Mouse (Mus musculus) small intestine, adult 2 months (tissue): Measurements from ENCODE around the gene Atp8b4.

ENCODE experiments used
- CTCF ChIP-seq: fragments of 200-500 bp; IDR thresholded peaks from 2 replicates; pipeline ENCODE4 v1.5.1; 2012; ENCODE audit warnings: low read depth, mild to moderate bottlenecking, control low read depth, inconsistent platforms, low read length, moderate library complexity, mixed read lengths; ENCODE audit not compliant: insufficient replicate concordance, insufficient read length; ENCODE audit errors: extremely low read depth
- POLR2A ChIP-seq: fragments of 200-500 bp; IDR thresholded peaks from 2 replicates; pipeline ENCODE4 v1.6.1; 2012; ENCODE audit warnings: low read depth, mild to moderate bottlenecking, control low read depth, inconsistent platforms, low read length, moderate library complexity

DNA sequence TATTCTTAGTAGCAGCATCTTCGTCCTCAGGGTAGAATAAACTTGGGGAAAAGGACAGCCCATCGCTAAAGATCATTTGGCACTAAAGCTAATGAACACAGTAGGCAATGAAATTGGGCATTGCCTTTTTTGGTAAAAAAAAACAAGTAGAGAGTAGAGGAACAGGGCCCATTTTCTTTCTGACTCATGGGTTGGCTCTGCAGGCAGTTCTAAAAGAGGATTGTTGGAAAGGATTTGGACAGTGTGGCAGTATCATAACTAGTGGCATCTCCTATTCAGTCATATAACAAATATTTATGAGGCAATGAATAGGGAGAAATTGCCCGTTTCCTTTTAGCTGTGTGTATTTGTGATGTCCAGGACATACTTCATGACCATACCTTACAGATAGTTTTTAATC, 217.4 kb downstream of the Atp8b4 start:
- no peak for TF ChIP-seq POLR2A
- TF ChIP-seq CTCF: no peak
